Mouse (Mus musculus) kidney, adult 2 months (tissue): ENCODE measurements around the gene Ap1m2.

Experiments
- CTCF ChIP-seq: fragments of 200-500 bp; conservative IDR thresholded peaks from 2 replicates; pipeline ENCODE4 v1.5.1; 2011; ENCODE audit warnings: low read depth, mild to moderate bottlenecking, control low read depth, low read length, moderate library complexity, mixed read lengths; ENCODE audit not compliant: insufficient read depth, insufficient read length
- POLR2A ChIP-seq: fragments of 200-500 bp; IDR thresholded peaks from one replicate; pipeline ENCODE4 v1.6.1; 2011; ENCODE audit warnings: low read depth, low read length, control low read depth

- TF ChIP-seq CTCF (no peak), POLR2A (no peak)
Measured at GRCm38 (mm10) chr9:21333523-21333922, 21.4 kb upstream of the Ap1m2 start.
